Mouse (Mus musculus) CD4-positive, CD25-positive, alpha-beta regulatory T cell, adult 2 months (primary cell): ENCODE measurements at regions not wholly inside any gene's neighbourhood (a gene's known extent, or its start where the extent isn't known, plus 50 kb on each side); places are given as distances from the start of the nearest gene placed in this dataset.

Experiments used
- DNase-seq: peaks from one replicate; pipeline ENCODE4 v3.0.0-alpha.2; 2012; ENCODE audit warnings: low read depth, low spot score

DNA sequence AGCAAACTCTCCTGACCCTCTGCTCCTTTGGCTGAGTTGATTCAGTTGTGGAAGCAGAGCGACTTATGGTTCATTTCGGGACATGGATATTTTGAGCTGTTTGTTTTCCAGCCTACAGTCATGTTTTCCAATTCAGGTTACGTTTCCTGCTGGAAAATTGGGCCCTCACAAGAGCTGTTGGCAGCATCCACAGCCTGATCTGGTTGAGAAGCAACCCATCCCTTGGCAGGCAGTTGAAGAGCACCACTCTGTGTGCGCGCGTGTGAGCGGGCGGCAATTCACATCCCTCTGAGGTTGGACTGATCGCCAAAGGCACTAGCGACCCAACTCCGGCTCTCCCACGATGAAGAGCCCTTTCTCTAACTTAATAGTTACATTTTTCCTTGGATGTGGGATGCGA lies 457.1 kb downstream of the Tmem38b start:
- no peak for DNase-seq

GRCm38 (mm10) chr4:54313804-54314203 lies 488.0 kb downstream of the Tmem38b start:
- DNase-seq, result no peak

GRCm38 (mm10) chr4:54324851-54325250 lies 499.0 kb downstream of the Tmem38b start:
- no peak for DNase-seq

- no peak for DNase-seq
Measured at GRCm38 (mm10) chr4:54328273-54328672, 502.4 kb downstream of the Tmem38b start.

- DNase-seq, result no peak
Measured at GRCm38 (mm10) chr4:54328711-54329427, 503.0 kb downstream of the Tmem38b start.

DNA sequence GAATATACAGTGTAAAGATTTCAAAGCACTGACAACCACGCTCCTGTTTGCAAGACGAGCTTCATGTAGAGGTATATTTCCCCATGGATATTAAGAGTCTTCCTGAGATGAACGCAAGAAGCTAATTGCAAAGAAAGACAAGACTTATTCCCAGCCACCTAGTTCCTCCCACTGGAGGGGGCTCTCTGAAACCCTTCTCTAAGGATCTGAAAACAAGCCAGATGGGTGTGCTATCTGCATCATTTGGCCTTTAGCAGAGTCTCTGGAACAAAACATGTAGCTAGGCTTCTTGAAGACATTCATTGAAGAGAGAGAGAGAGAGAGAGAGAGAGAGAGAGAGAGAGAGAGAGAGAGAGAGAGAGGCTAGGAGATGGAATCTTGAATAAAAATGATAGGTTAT lies 504.8 kb downstream of the Tmem38b start:
- DNase-seq, result no peak

- no peak for DNase-seq
Measured at GRCm38 (mm10) chr4:54331588-54332211, 505.9 kb downstream of the Tmem38b start.

- no peak for DNase-seq
Measured at GRCm38 (mm10) chr4:54332261-54332660, 506.4 kb downstream of the Tmem38b start.

DNA sequence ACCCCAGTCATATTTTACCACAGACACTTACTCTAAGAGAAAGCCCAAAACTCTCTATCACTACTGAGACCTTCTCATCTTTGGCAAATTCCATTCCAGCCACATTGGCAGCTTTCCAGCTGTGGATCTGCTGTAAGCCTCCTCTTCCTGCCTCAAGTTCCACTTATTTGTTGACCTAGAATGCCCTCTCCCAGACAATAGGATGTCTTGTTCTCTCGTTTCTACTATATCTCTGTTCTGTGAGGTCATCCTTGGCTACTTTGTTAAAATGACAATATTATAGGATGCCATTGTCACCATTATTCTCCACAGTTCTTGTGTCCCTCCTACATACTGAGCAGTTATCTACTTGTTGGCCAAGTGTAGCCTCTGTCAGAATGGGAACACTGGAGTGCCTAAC lies 512.7 kb downstream of the Tmem38b start:
- DNase-seq, result no peak

DNA sequence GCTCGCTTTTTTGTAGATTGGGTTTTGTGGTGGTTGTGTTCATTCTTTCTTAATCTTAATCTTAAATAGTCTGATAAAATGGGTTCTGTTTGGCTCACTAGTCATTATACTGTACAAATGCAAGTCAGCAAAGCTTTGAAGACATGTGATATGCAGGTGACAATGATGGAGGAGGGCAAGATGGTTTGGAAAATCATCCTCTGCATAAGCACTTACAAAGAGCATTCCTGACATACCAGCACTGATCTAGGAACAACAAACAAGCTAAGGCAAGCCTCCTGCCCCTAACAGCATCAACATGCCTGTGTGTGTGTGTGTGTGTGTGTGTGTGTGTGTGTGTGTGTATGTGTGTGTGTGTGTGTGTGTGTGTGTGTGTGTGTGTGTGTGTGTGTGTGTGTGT lies 514.3 kb downstream of the Tmem38b start:
- DNase-seq, result no peak

- no peak for DNase-seq
Measured at GRCm38 (mm10) chr4:54353657-54354390, 528.0 kb downstream of the Tmem38b start.

- DNase-seq, result no peak
Measured at GRCm38 (mm10) chr4:54354391-54354726, 528.5 kb downstream of the Tmem38b start.

DNA sequence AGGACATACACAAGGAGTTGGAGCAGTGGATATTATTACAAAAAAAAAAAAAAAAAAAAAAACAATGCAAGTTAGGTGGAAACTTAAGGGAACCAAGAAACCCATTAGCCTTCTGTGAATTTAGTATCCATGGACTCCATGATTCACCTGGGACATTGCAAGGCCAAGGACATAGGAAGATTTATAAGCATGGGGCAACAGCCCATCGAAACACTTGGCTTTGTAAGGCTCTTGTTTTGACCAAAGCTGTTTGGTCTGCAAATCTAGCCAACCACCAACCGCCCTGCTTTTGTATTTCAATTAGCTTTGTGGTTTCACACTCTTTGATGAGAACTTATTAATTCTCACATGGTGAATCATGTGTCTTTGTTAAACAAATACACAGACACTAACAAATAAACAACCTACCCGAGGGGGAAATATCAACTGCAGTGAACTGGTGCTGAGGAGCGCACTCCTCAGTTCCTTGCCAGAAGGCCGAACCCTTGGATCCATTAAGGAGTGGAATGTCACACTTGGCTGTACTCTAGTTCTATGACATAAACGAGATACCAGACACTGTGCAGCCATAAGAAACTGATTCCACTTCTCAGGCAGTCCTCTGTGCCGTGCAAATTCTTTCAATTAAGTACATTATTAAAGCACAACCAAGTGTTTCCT lies 529.7 kb downstream of the Tmem38b start:
- no peak for DNase-seq

- no peak for DNase-seq
Measured at GRCm38 (mm10) chr4:54356041-54356427, 530.2 kb downstream of the Tmem38b start.

- no peak for DNase-seq
Measured at GRCm38 (mm10) chr4:54370909-54371308, 545.1 kb downstream of the Tmem38b start.

DNA sequence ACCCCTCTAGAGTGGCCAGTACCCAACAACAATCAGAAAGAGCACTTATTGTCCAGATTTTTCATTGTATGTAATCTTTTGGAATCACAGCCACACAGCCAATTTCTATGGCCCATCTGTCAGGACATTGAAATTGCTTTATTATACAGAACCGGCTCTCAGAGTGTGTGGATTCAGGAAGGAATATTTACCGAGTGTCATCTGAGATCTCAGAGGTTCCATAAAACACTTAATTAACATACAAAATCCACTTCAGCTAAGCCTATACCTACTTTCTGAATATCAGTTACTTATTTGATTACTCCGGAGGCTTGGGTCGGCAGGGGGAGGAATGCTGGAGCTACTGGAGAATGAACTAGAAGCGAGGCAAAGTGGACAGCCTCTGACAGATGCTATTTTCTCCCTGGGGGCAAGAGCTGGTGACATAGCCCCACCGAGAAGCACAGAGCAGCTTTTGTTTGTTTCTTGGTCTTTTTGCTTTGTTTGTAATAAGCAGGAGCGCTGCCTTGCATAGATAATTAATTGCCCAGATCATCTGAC lies 545.6 kb downstream of the Tmem38b start:
- DNase-seq, result no peak

- no peak for DNase-seq
Measured at GRCm38 (mm10) chr4:54373606-54374005, 547.8 kb downstream of the Tmem38b start.

- no peak for DNase-seq
Measured at GRCm38 (mm10) chr4:54374457-54374856, 548.6 kb downstream of the Tmem38b start.

DNA sequence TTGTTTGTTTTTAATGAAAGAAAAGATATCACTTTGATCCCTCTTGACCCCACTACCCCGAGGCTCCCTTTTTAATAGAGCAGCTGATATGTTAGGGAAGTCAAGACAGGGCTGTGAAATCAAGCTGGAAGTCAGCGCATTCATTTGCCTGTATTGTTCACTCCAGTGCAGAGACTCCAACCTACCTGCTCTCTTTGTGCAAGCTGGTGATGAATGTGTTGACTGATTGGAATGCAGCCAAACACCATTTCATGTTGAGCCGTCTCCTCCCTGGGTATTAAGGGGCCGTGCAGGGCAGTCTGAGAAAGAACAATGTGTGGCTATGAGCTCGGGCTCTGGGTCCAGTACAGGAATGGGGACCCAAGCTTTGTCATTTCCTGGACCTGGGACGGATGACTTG lies 557.4 kb upstream of the Zfp462 start:
- DNase-seq, result no peak

DNA sequence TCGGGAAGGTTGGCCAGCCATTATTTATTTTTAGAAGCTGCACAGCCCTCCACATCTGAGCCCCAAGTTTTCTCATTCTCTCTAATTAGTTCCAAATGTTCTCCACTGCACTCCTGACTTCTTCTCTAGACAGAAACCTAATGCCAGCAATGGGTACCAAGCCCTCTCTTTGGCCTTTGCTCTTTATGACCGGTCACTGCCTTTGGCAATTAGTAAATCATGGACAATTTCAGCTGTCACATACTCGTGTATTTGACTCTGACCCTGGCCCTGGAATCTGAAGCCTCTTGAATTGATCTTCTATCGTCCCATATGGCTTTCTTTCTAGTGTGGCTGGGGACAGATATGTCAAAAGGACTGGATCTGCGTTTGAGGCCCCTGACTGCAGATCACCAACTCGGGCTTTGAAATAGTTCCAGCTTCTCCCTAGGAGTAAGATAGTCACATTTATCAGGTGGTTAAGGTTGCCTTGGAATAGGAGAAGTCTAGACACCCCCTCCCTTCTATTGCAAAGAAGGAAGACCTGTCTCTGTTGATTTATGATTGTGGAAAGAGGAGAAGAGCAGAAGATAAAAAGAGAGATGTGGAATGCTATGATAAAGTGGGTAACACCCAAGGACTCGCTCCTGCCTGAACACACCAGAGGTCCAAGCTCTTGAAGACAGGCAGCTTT lies 553.2 kb upstream of the Zfp462 start:
- DNase-seq, result no peak

DNA sequence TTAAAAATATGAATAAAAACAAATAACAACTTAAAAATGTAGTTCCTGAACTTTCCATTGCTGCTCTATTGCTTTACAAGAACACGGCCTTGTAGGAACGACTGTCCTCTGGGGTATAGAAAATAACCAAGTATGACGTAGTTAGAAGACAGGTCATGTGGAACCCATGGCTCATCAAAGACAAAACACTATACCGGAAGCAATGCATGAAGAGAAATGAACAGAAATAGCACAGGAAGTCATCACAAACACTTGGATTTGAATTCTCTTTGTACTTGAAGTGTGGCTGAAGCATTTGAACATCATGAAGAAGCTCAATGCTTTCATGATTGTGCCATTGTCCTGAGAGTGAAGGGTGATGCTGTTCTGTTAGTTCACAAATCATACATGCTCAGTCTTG lies 538.7 kb upstream of the Zfp462 start:
- DNase-seq, result no peak

- no peak for DNase-seq
Measured at GRCm38 (mm10) chr4:54407930-54408329, 536.9 kb upstream of the Zfp462 start.
